Mouse (Mus musculus) c-Kit-positive CD71-positive TER-119-positive erythroid progenitor cells, embryonic 14.5 days (primary cell): ENCODE measurements around the gene Yipf1.
"Not testable (repeated sequence)": the region's sequence is repeated elsewhere in the genome, so short reads cannot be mapped to it uniquely, and the experiment has no call there.

ENCODE experiments used
- DNase-seq: peaks from one replicate; pipeline ENCODE4 v3.0.0-alpha.2; 2013; ENCODE audit warnings: low spot score

Gene Yipf1

GRCm38 (mm10) chr4:107323113-107323512, 8.9 kb downstream of the Yipf1 start:
- DNase-seq, result no peak

- no peak for DNase-seq
Observed at GRCm38 (mm10) chr4:107328530-107328929, 14.4 kb downstream of the Yipf1 start.

- no peak for DNase-seq
Observed at GRCm38 (mm10) chr4:107333514-107333913, 19.4 kb downstream of the Yipf1 start.

GRCm38 (mm10) chr4:107336356-107336755, 22.2 kb downstream of the Yipf1 start:
- no peak for DNase-seq

- DNase-seq, result no peak
Observed at GRCm38 (mm10) chr4:107337455-107337854, 23.3 kb downstream of the Yipf1 start.

GRCm38 (mm10) chr4:107341354-107341753, 27.2 kb downstream of the Yipf1 start:
- no peak for DNase-seq

GRCm38 (mm10) chr4:107344612-107345011, 30.4 kb downstream of the Yipf1 start:
- DNase-seq, result no peak

- DNase-seq, result no peak
Observed at GRCm38 (mm10) chr4:107347221-107347620, 33.1 kb downstream of the Yipf1 start.

- no peak for DNase-seq
Observed at GRCm38 (mm10) chr4:107348529-107349310, 34.6 kb downstream of the Yipf1 start.

- peak; percentile 29 for DNase-seq
Observed at GRCm38 (mm10) chr4:107349311-107350008, 35.3 kb downstream of the Yipf1 start.

GRCm38 (mm10) chr4:107351368-107351767, 37.2 kb downstream of the Yipf1 start:
- DNase-seq, result no peak

- no peak for DNase-seq
Observed at GRCm38 (mm10) chr4:107353612-107354011, 39.4 kb downstream of the Yipf1 start.

GRCm38 (mm10) chr4:107354126-107354525, 40.0 kb downstream of the Yipf1 start:
- DNase-seq, result no peak

- no peak for DNase-seq
Observed at GRCm38 (mm10) chr4:107354543-107354942, 40.4 kb downstream of the Yipf1 start.

GRCm38 (mm10) chr4:107357172-107357571, 43.0 kb downstream of the Yipf1 start:
- not testable (repeated sequence) for DNase-seq

GRCm38 (mm10) chr4:107358460-107358859, 44.3 kb downstream of the Yipf1 start:
- DNase-seq, result no peak

GRCm38 (mm10) chr4:107360457-107361145, 46.4 kb downstream of the Yipf1 start:
- no peak for DNase-seq

- DNase-seq, result no peak
Observed at GRCm38 (mm10) chr4:107362755-107363154, 48.6 kb downstream of the Yipf1 start.

- DNase-seq, result no peak
Observed at GRCm38 (mm10) chr4:107363573-107363972, 49.4 kb downstream of the Yipf1 start.

GRCm38 (mm10) chr4:107364190-107364639, 50.1 kb downstream of the Yipf1 start:
- DNase-seq, result no peak

GRCm38 (mm10) chr4:107366408-107366807, 52.2 kb downstream of the Yipf1 start:
- not testable (repeated sequence) for DNase-seq

- peak; percentile 88 for DNase-seq
Observed at GRCm38 (mm10) chr4:107367567-107368314, 53.6 kb downstream of the Yipf1 start, which contains the start of gene Ndc1. Ndc1 (plus strand) TSS chr4:107367784.
